Mouse (Mus musculus) stomach, embryonic 16.5 days (tissue): Measurements from ENCODE around the gene Ovol1. TPM values are rescaled to one million over a fixed set of nuclear protein-coding genes. Genes with fewer than 3 reads are reported as not detected.

ENCODE experiments used
- ATAC-seq: fragments of 200-750 bp; cut with Nextera tagmentation; 2 replicates; pipeline ENCODE4 v1.8.0; 2017; ENCODE audit warnings: moderate number of reproducible peaks, moderate TSS enrichment; ENCODE audit not compliant: insufficient read depth, low FRiP score
- H3K27ac ChIP-seq: fragments of 300-500 bp; sonication (generic); 2 replicates; pipeline ENCODE4 v1.5.1; 2014; ENCODE audit warnings: low read length
- H3K27me3 ChIP-seq: fragments of 300-500 bp; sonication (generic); 2 replicates; pipeline ENCODE4 v1.6.1; 2014; ENCODE audit warnings: low read length, control low read depth, mixed read lengths; ENCODE audit not compliant: control insufficient read depth, insufficient read depth
- H3K36me3 ChIP-seq: fragments of 300-500 bp; sonication (generic); 2 replicates; pipeline ENCODE4 v1.6.1; 2014; ENCODE audit warnings: low read length; ENCODE audit not compliant: control insufficient read depth, insufficient read depth
- H3K4me1 ChIP-seq: fragments of 300-500 bp; sonication (generic); 2 replicates; pipeline ENCODE4 v1.6.1; 2014; ENCODE audit warnings: low read length, control low read depth, mixed read lengths; ENCODE audit not compliant: control insufficient read depth, insufficient read depth
- H3K4me2 ChIP-seq: fragments of 300-500 bp; sonication (generic); 2 replicates; pipeline ENCODE4 v1.6.1; 2014; ENCODE audit warnings: low read depth, low read length, mixed read lengths
- H3K4me3 ChIP-seq: fragments of 300-500 bp; sonication (generic); replicated peaks from 2 replicates; pipeline ENCODE4 v1.5.1; 2014; ENCODE audit warnings: mild to moderate bottlenecking, low read length
- H3K9ac ChIP-seq: fragments of 300-500 bp; sonication (generic); 2 replicates; pipeline ENCODE4 v1.6.1; 2014; ENCODE audit warnings: low read length
- H3K9me3 ChIP-seq: fragments of 300-500 bp; sonication (generic); replicated peaks from 2 replicates; pipeline ENCODE4 v1.6.1; 2016; ENCODE audit warnings: low read length, control low read depth; ENCODE audit not compliant: control insufficient read depth
- WGBS: fragments of 180-500 bp; shearing (Covaris S2); extraction: QIAGEN DNeasy Blood & Tissue Kit; methylation state at CpG from one replicate; pipeline ENCODE4 v1.1.7; 2014; 5-methylcytosine and 5-hydroxymethylcytosine counted together
- polyA plus RNA-seq: library from polyadenylated mRNA; unstranded; fragments of >200 nt; fragmentation: Nextera tagmentation; extraction: Ambion mirVana; gene quantifications from 2 replicates; pipeline ENCODE4 v1.2.1, GENCODE M21; 2015

The Ovol1 gene
- 21.5 and 29.5 TPM in 2 replicates for polyA plus RNA-seq

DNA sequence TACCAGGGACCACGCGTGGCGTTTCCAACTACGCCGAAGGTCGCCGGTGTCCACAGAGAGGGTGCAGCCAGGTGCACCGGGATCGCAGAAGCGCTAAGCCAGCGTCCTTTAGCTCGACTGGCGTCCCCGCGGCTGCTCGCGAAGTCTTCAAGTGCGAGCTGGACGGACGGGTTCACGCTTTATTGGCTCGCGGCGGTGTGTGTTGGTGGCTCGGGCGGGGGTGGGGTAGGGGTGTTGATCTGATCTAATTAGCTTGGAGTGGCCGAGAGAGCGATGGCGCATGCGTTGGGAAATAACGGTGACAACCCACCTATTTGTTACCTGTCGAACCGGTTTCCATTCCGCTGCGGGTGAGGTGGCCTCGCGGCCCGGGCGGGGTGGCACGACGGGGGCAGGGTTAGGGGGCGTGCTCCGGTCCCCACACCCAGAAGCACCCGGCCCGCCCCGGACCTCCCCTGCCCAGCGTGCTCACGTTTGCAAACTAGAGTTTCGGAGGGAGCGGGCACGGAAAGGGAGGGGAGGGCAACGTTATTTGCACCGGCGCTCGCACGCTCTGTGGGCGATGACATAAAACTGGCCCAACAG is at the start of gene Ovol1:
Gene Ovol1 (minus strand): TSS at position 190 of the 585 bp plus-strand sequence.
- Histone ChIP-seq H3K4me3 (peak within 1 kb of the TSS; percentile 55), H3K27me3 (peaks cover 24% of the 10 kb centered on the region), H3K27ac (peak within 1 kb of the TSS; percentile 95), H3K36me3 (no peaks in the 10 kb centered on the region), H3K4me2 (peak within 1 kb of the TSS; percentile 59), H3K9ac (peak within 1 kb of the TSS; percentile 71), H3K9me3 (no peaks in the 10 kb centered on the region), H3K4me1 (0 out of 2 replicates have a peak, but pooled peaks cover 7% of the 10 kb centered on the region)
- WGBS, result under 1% methylated on average over 57 of the region's 57 CpGs
- peak; percentile 90 for ATAC-seq

DNA sequence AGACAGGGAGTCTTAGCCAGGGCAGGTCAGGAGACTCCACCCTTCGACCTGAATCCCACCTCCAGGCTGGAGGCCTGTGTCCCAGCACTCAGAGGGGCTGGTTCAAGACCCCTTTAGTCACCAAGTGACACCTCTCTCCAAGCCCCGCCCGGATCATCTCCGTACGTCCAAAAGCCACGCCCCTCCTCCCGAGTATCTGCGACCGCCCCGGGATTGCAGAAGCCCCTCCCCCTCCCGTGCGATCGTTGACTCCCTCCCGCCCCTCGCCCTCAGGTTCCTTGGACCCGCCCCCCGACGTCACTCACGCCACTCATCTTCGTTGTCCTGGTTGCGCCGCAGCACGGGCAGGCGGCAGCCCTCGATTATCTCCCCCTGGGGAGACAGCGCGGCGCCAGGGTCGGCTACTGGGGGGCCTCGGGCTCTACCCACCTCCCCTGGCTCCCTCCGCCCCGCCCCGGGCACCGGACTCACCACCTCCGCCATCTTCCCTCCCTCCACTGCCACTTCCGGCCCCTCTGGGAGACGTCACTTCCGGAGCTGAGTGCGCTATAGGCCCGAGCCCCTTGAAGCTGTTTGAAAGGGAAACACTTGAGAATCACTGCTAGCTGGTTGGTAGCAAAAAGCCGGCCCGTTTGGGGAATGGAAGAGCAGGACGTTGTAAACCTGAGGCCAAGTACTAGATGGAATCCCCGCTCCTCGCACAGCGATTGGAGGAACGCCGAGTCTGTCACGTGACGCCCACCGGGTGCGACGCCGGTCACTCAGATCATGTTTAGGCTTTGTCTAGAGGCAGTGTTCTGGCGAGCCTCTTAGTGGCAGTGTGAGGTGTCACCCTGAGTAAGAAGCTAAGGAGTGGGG is 49.3 kb upstream of the Ovol1 start, which contains the start of gene Kat5:
Gene Kat5 (minus strand): TSS at position 691 of the 858 bp plus-strand sequence.
- Histone ChIP-seq H3K9me3 (no peaks in the 10 kb centered on the region), H3K4me1 (peaks cover 16% of the 10 kb centered on the region), H3K4me2 (peak within 1 kb of the TSS; percentile 83), H3K27ac (peak within 1 kb of the TSS; percentile 98), H3K4me3 (peak within 1 kb of the TSS; percentile 79), H3K36me3 (peaks cover 17% of the 10 kb centered on the region), H3K27me3 (no peaks in the 10 kb centered on the region; the same call in 1 of the 2 replicates), H3K9ac (peak within 1 kb of the TSS; percentile 90)
- under 1% methylated on average over 53 of the region's 55 CpGs for WGBS
- peak; percentile 94 for ATAC-seq

DNA sequence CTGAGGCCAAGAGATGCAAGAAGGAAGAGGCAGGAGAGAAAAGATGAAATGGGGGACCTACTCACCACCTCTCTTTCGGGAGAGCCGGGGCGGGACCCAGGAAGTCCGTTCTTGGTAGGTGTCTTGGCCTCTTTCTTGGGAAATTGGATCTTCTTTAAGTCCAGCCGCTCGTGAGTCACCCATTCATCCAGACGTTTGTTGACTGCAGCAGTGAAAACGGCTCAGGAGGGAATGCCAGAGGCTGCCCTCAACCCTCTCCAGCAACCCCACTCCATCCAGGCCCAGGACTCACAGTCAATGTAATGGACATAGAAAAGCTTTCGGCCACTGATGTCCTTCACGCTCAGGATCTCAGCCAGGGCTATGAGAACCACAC is 48.7 kb upstream of the Ovol1 start:
- H3K9ac ChIP-seq, result peak overlapping the region; percentile 90
- no peaks in the 10 kb centered on the region for H3K9me3 ChIP-seq
- H3K36me3 ChIP-seq, result peaks cover 19% of the 10 kb centered on the region
- ATAC-seq, result no peak
- H3K4me1 ChIP-seq, result peaks cover 16% of the 10 kb centered on the region
- peak overlapping the region; percentile 79 for H3K4me3 ChIP-seq
- WGBS, result 43% methylated on average over 10 of the region's 10 CpGs
- H3K4me2 ChIP-seq, result peak overlapping the region; percentile 83
- H3K27me3 ChIP-seq, result no peaks in the 10 kb centered on the region; the same call in 1 of the 2 replicates
- H3K27ac ChIP-seq, result peak overlapping the region; percentile 98

DNA sequence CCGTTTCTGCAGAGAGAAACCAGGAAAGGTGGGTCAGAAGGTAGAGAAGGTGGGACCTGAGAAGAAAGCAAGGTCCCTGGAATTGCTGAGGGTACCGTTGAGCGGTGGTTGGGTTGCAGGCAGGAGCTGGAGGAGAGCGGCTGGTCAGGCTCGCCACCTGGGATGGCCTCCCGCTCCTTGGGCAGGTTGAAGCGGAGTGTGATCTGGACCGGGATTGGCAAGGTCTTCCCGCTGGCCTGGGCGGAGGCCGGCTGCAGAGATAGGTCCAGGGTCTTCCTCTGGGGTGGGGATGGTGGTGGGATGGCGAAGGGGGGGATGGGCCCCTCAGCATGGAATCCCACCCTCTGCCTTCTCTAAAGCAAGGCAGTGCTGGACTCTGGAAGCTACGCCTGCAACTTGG is 48.3 kb upstream of the Ovol1 start:
- Histone ChIP-seq H3K36me3 (peaks cover 23% of the 10 kb centered on the region), H3K4me2 (peak overlapping the region; percentile 83), H3K9ac (peak overlapping the region; percentile 90), H3K27ac (peak overlapping the region; percentile 98; the same call in 1 of the 2 replicates), H3K4me3 (peak overlapping the region; percentile 79), H3K27me3 (no peaks in the 10 kb centered on the region; the same call in 1 of the 2 replicates), H3K4me1 (peaks cover 16% of the 10 kb centered on the region), H3K9me3 (no peaks in the 10 kb centered on the region)
- WGBS, result 91% methylated on average over 13 of the region's 13 CpGs
- no peak for ATAC-seq

DNA sequence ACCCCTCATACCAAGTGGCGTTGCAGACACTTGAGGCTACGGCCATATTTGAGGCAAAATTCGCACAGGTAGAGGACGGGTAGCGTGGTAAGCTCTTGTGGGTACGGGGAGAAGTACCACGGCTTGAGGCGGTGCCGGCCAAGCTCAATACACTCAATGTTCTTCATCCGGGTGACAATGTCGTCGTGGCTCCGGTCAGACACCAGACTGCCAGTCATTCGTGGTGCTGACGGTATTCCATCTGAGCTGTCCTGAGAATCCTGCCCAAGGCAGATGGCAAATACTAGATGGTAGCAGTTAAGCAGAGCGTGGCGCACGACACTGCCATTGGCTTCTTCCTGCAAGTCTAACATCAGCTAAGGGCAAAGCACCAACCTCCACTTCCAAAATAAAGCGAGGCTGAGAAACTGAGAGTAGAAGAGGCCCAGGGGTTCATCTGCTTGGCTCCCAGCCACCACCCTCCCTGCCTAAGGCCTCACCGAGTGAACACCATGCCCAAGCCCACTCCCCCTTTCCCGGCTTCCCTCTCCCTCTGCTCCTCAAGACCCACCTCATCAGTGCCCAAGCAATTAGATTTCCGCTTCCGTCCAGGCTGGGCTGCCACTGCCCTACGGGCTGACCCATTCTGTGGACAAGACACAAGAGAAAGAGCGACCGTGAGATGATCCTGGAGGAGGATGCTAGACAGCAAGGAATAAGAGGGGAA is 47.4 kb upstream of the Ovol1 start:
- Histone ChIP-seq H3K36me3 (peaks cover 28% of the 10 kb centered on the region), H3K4me3 (no peak overlapping the region), H3K27ac (no peak overlapping the region), H3K4me2 (no peak overlapping the region), H3K9ac (no peak overlapping the region), H3K4me1 (peaks cover 20% of the 10 kb centered on the region), H3K27me3 (no peaks in the 10 kb centered on the region), H3K9me3 (no peaks in the 10 kb centered on the region)
- WGBS, result 92% methylated on average over 26 of the region's 26 CpGs
- no peak for ATAC-seq

DNA sequence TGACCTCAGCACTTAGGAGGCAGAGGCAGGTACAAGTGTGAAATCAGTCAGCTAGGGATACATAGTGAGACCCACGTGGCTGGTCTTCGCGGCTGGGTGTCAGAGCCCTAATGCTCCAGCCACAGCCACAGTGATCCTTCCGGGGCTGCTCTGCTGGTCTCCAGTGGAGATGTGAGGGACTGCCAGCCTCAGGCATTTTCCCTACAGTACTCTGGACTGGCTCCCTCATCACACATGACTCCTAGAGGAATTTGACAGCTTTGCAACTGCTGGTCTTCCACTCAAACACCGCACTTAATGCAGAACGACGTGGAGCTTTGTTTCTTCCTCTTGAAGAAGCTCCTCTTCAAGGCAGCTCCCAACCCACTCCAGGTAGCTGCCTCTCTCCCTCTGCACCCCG is 45.8 kb upstream of the Ovol1 start:
- Histone ChIP-seq H3K4me1 (peaks cover 26% of the 10 kb centered on the region), H3K9ac (no peak overlapping the region), H3K4me2 (no peak overlapping the region), H3K4me3 (no peak overlapping the region), H3K36me3 (peaks cover 28% of the 10 kb centered on the region), H3K27ac (no peak overlapping the region), H3K27me3 (no peaks in the 10 kb centered on the region), H3K9me3 (no peaks in the 10 kb centered on the region)
- ATAC-seq, result no peak
- 82% methylated on average over 8 of the region's 8 CpGs for WGBS

DNA sequence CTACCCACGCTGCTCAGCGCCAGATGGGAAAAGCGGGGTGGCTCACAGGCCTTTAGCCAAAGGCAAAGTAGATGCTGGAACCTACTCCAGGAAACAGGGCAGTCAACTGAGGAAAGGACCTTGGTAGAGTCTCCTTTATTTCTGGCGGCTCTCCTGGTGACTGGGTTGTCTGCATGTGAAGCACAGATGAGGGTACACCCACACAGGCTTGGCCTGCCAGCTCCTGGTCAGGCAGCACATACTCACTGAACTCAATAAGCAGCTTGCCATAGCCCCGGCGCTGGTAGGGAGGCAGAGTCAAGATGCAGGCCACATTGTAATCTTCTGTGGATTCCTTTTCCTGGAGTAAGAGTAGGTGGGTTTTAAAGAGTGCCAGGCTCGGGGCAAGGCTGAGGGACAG is 44.7 kb upstream of the Ovol1 start:
- Histone ChIP-seq H3K4me2 (no peak overlapping the region), H3K27ac (no peak overlapping the region), H3K4me3 (no peak overlapping the region), H3K4me1 (peaks cover 22% of the 10 kb centered on the region), H3K27me3 (no peaks in the 10 kb centered on the region), H3K9ac (no peak overlapping the region), H3K36me3 (peaks cover 28% of the 10 kb centered on the region), H3K9me3 (no peaks in the 10 kb centered on the region)
- 88% methylated on average over 7 of the region's 7 CpGs for WGBS
- no peak for ATAC-seq

DNA sequence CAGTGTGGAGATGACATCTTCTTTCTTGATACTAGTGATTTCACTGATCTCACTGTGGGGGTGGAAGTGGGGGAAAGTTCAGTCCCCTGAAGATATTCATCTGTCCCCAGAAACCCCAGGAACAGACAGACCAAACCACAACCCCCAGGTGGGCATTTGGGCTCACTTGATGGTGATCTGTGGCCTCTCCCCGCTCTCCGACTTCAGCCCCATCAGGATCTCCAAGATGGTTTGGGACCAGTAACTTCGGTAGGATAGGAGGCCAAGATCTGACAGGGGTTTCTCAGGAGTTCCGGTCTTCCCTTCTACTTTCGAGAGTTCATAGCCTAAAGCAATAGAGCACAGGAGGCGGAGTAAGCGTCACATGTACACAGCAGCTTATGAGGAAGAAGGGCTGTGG is 43.2 kb upstream of the Ovol1 start:
- no peak overlapping the region for H3K27ac ChIP-seq
- no peak overlapping the region for H3K9ac ChIP-seq
- H3K4me1 ChIP-seq, result peaks cover 15% of the 10 kb centered on the region

More for the DNA sequence above, 43.2 kb upstream of the Ovol1 start:
- Histone ChIP-seq H3K4me2 (no peak overlapping the region), H3K9me3 (no peaks in the 10 kb centered on the region), H3K36me3 (peaks cover 28% of the 10 kb centered on the region), H3K4me3 (no peak overlapping the region), H3K27me3 (no peaks in the 10 kb centered on the region)
- no peak for ATAC-seq
- WGBS, result 84% methylated on average over 7 of the region's 7 CpGs
